Mouse (Mus musculus) C2C12 (cell line): ENCODE measurements around the gene Myh10. TPM values are rescaled to one million over a fixed set of nuclear protein-coding genes. Genes with fewer than 3 reads are reported as not detected.

Source experiments
- H3K27me3 ChIP-seq: one replicate; pipeline ENCODE4 v1.6.1; 2011; ENCODE audit not compliant: control insufficient read depth, insufficient read depth, insufficient read length
- H3K36me3 ChIP-seq: one replicate; pipeline ENCODE4 v1.6.1; 2011; ENCODE audit not compliant: control insufficient read depth, insufficient read depth
- H3K4me3 ChIP-seq: one replicate; pipeline ENCODE4 v1.5.1; 2011; ENCODE audit warnings: mild to moderate bottlenecking, control low read depth; ENCODE audit not compliant: poor library complexity, insufficient read depth, severe bottlenecking
- H3K79me2 ChIP-seq: one replicate; pipeline ENCODE4 v1.6.1; 2011; ENCODE audit not compliant: control insufficient read depth, insufficient read depth
- H3K79me3 ChIP-seq: one replicate; pipeline ENCODE4 v1.6.1; 2011; ENCODE audit warnings: low read depth, control low read depth
- H3ac ChIP-seq: one replicate; pipeline ENCODE3; 2011; ENCODE audit warnings: low read depth; ENCODE audit not compliant: control insufficient read depth, insufficient read length
- CEBPB ChIP-seq: IDR thresholded peaks from one replicate; pipeline ENCODE4 v1.6.1; 2011; ENCODE audit warnings: low read depth, mild to moderate bottlenecking, control low read depth, moderate library complexity
- CTCF ChIP-seq: IDR thresholded peaks from one replicate; pipeline ENCODE4 v1.5.1; 2011; ENCODE audit not compliant: control insufficient read depth, insufficient read depth, insufficient read length
- FOSL1 ChIP-seq: IDR thresholded peaks from one replicate; pipeline ENCODE4 v1.8.0; 2011; ENCODE audit warnings: mild to moderate bottlenecking, low read length; ENCODE audit not compliant: poor library complexity, insufficient read depth, severe bottlenecking
- MAX ChIP-seq: IDR thresholded peaks from one replicate; pipeline ENCODE4 v1.6.1; 2011; ENCODE audit warnings: mild to moderate bottlenecking, control low read depth
- MYOD1 ChIP-seq: IDR thresholded peaks from one replicate; pipeline ENCODE4 v1.6.1; 2011; ENCODE audit warnings: low read depth; ENCODE audit not compliant: control insufficient read depth, insufficient read length
- MYOG ChIP-seq: IDR thresholded peaks from one replicate; pipeline ENCODE4 v1.6.1; 2011; ENCODE audit not compliant: control insufficient read depth, insufficient read length; ENCODE audit errors: extremely low read depth
- USF1 ChIP-seq: IDR thresholded peaks from one replicate; pipeline ENCODE4 v1.6.1; 2011; ENCODE audit warnings: low read depth, mild to moderate bottlenecking, control low read depth, moderate library complexity
- polyA plus RNA-seq: library from polyadenylated mRNA; unstranded; fragments of >200 nt; fragmentation: generic; extraction: Trizol; gene quantifications from one replicate; pipeline ENCODE4 v1.2.1, GENCODE M21; 2012; ENCODE audit warnings: missing spikeins

The Myh10 gene
- polyA plus RNA-seq, 1 experiment: 40.0 TPM

- no peak overlapping the region for H3K4me3 ChIP-seq
- no peaks in the 10 kb centered on the region for H3K27me3 ChIP-seq
- no peak overlapping the region for H3ac ChIP-seq
- peaks cover 1% of the 10 kb centered on the region for H3K79me2 ChIP-seq
- TF ChIP-seq MAX: no peak
- no peak for TF ChIP-seq USF1
- no peak for TF ChIP-seq MYOG
- TF ChIP-seq CTCF: no peak
- TF ChIP-seq MYOD1: no peak
- no peak for TF ChIP-seq CEBPB
- no peak for TF ChIP-seq FOSL1
- H3K79me3 ChIP-seq: peaks cover 5% of the 10 kb centered on the region
- peaks cover 83% of the 10 kb centered on the region for H3K36me3 ChIP-seq
Measured at GRCm38 (mm10) chr11:68839606-68840005, 148.2 kb downstream of the Myh10 start.

- H3K36me3 ChIP-seq: no peaks in the 10 kb centered on the region
- H3K4me3 ChIP-seq: no peak overlapping the region
Measured at GRCm38 (mm10) chr11:68850862-68851261, 159.5 kb downstream of the Myh10 start.

GRCm38 (mm10) chr11:68851644-68852485 lies 160.5 kb downstream of the Myh10 start:
- H3K36me3 ChIP-seq: no peaks in the 10 kb centered on the region
- peak overlapping the region; percentile 78 for H3K4me3 ChIP-seq
- no peaks in the 10 kb centered on the region for H3K27me3 ChIP-seq
- H3K79me2 ChIP-seq: peaks cover 57% of the 10 kb centered on the region
- TF ChIP-seq USF1 (no peak), MYOD1 (no peak), MAX (no peak), FOSL1 (no peak), MYOG (no peak), CEBPB (no peak), CTCF (no peak)
- H3ac ChIP-seq: peak overlapping the region; percentile 79
- peaks cover 52% of the 10 kb centered on the region for H3K79me3 ChIP-seq

More at GRCm38 (mm10) chr11:68850862-68851261, 159.5 kb downstream of the Myh10 start:
- no peak overlapping the region for H3ac ChIP-seq
- peaks cover 67% of the 10 kb centered on the region for H3K79me2 ChIP-seq
- no peaks in the 10 kb centered on the region for H3K27me3 ChIP-seq
- TF ChIP-seq FOSL1 (no peak), MYOD1 (no peak), CEBPB (no peak), MYOG (no peak), USF1 (no peak)
- peaks cover 62% of the 10 kb centered on the region for H3K79me3 ChIP-seq

GRCm38 (mm10) chr11:68852486-68852901 lies 161.1 kb downstream of the Myh10 start:
- no peaks in the 10 kb centered on the region for H3K27me3 ChIP-seq
- peaks cover 50% of the 10 kb centered on the region for H3K79me2 ChIP-seq
- TF ChIP-seq MYOG (no peak), MYOD1 (no peak), CTCF (no peak), CEBPB (no peak), MAX (no peak), FOSL1 (no peak), USF1 (no peak)
- peak overlapping the region; percentile 78 for H3K4me3 ChIP-seq
- H3K36me3 ChIP-seq: no peaks in the 10 kb centered on the region
- peaks cover 47% of the 10 kb centered on the region for H3K79me3 ChIP-seq
- H3ac ChIP-seq: peak overlapping the region; percentile 79

- peak; percentile 99 for TF ChIP-seq USF1
- TF ChIP-seq CEBPB: no peak
- no peak for TF ChIP-seq MYOG
Measured at GRCm38 (mm10) chr11:68852932-68853409, 161.6 kb downstream of the Myh10 start.

More at GRCm38 (mm10) chr11:68852932-68853409, 161.6 kb downstream of the Myh10 start:
- Histone ChIP-seq H3K79me2 (peaks cover 46% of the 10 kb centered on the region), H3K27me3 (no peaks in the 10 kb centered on the region), H3ac (peak overlapping the region; percentile 79), H3K79me3 (peaks cover 43% of the 10 kb centered on the region), H3K4me3 (peak overlapping the region; percentile 78), H3K36me3 (no peaks in the 10 kb centered on the region)
